Mouse (Mus musculus) stomach, embryonic 14.5 days (tissue): ENCODE measurements around the gene Olfr1404. TPM values are rescaled to one million over a fixed set of nuclear protein-coding genes. Genes with fewer than 3 reads are reported as not detected.

ENCODE experiments used
- ATAC-seq: fragments of 200-750 bp; cut with Nextera tagmentation; 2 replicates; pipeline ENCODE4 v1.8.0; 2017; ENCODE audit warnings: low read depth, moderate TSS enrichment; ENCODE audit not compliant: insufficient number of reproducible peaks, insufficient read depth, low FRiP score
- H3K27ac ChIP-seq: fragments of 300-500 bp; sonication (generic); 2 replicates; pipeline ENCODE4 v1.5.1; 2014; ENCODE audit warnings: mild to moderate bottlenecking, low read length, moderate library complexity, mixed read lengths
- H3K27me3 ChIP-seq: fragments of 300-500 bp; sonication (generic); 2 replicates; pipeline ENCODE4 v1.6.1; 2014; ENCODE audit warnings: low read length, control low read depth, mixed read lengths; ENCODE audit not compliant: control insufficient read depth, insufficient read depth
- H3K36me3 ChIP-seq: fragments of 300-500 bp; sonication (generic); 2 replicates; pipeline ENCODE4 v1.6.1; 2014; ENCODE audit warnings: mild to moderate bottlenecking, control low read depth, low read length, moderate library complexity, mixed read lengths; ENCODE audit not compliant: control insufficient read depth, insufficient read depth
- H3K4me1 ChIP-seq: fragments of 300-500 bp; sonication (generic); 2 replicates; pipeline ENCODE4 v1.6.1; 2014; ENCODE audit warnings: low read length, control low read depth, mixed read lengths; ENCODE audit not compliant: control insufficient read depth, insufficient read depth
- H3K4me2 ChIP-seq: fragments of 300-500 bp; sonication (generic); replicated peaks from 2 replicates; pipeline ENCODE4 v1.6.1; 2014; ENCODE audit warnings: low read depth, low read length, control low read depth
- H3K4me3 ChIP-seq: fragments of 300-500 bp; sonication (generic); 2 replicates; pipeline ENCODE4 v1.5.1; 2014; ENCODE audit warnings: low read depth, low read length, control low read depth
- H3K9ac ChIP-seq: fragments of 300-500 bp; sonication (generic); replicated peaks from 2 replicates; pipeline ENCODE4 v1.6.1; 2014; ENCODE audit warnings: low read depth, mild to moderate bottlenecking, control low read depth, low read length, moderate library complexity, mixed read lengths
- H3K9me3 ChIP-seq: fragments of 300-500 bp; sonication (generic); 2 replicates; pipeline ENCODE4 v1.6.1; 2016; ENCODE audit warnings: low read depth, low read length, control low read depth; ENCODE audit not compliant: control insufficient read depth
- WGBS: fragments of 180-500 bp; shearing (Covaris S2); extraction: QIAGEN DNeasy Blood & Tissue Kit; methylation state at CpG from one replicate; pipeline ENCODE4 v1.1.7; 2014; 5-methylcytosine and 5-hydroxymethylcytosine counted together
- polyA plus RNA-seq: library from polyadenylated mRNA; unstranded; fragments of >200 nt; fragmentation: Nextera tagmentation; extraction: Ambion mirVana; gene quantifications from 2 replicates; pipeline ENCODE4 v1.2.1, GENCODE M21; 2014

Olfr1404 gene
- polyA plus RNA-seq, 1 experiment from 2014 or later: not detected

GRCm38 (mm10) chr1:173249888-173250287 lies 37.7 kb downstream of the Olfr1404 start:
- ATAC-seq: no peak
- H3K4me1 ChIP-seq: no peaks in the 10 kb centered on the region
- 88% methylated on average over 3 of the region's 3 CpGs for WGBS

GRCm38 (mm10) chr1:173265701-173266100 lies 53.5 kb downstream of the Olfr1404 start, which contains the start of gene Olfr418:
Gene Olfr418, plus strand, starts transcription at chr1:173266001.
- no peak within 1 kb of the TSS for H3K4me2 ChIP-seq
- no peak within 1 kb of the TSS for H3K9ac ChIP-seq
- no peak for ATAC-seq
- H3K4me3 ChIP-seq: no peak within 1 kb of the TSS
- H3K27ac ChIP-seq: no peak within 1 kb of the TSS
- H3K27me3 ChIP-seq: no peaks in the 10 kb centered on the region
- H3K36me3 ChIP-seq: no peaks in the 10 kb centered on the region
- no peaks in the 10 kb centered on the region for H3K9me3 ChIP-seq
- no peaks in the 10 kb centered on the region for H3K4me1 ChIP-seq

More at GRCm38 (mm10) chr1:173249888-173250287, 37.7 kb downstream of the Olfr1404 start:
- H3K9me3 ChIP-seq: no peaks in the 10 kb centered on the region
- H3K36me3 ChIP-seq: no peaks in the 10 kb centered on the region
- no peak overlapping the region for H3K4me2 ChIP-seq
- H3K27me3 ChIP-seq: no peaks in the 10 kb centered on the region
- H3K4me3 ChIP-seq: no peak overlapping the region
- no peak overlapping the region for H3K27ac ChIP-seq
- no peak overlapping the region for H3K9ac ChIP-seq

Other genes with a start within 250 kb of the Olfr1404 start
- not detected in 2 replicates for gene Olfr1408, start 75.0 kb upstream of the Olfr1404 start, polyA plus RNA-seq
- gene Olfr1406, start 21.8 kb upstream of the Olfr1404 start, polyA plus RNA-seq: not detected in 2 replicates
- not detected in 2 replicates for gene Olfr218, start 14.6 kb upstream of the Olfr1404 start, polyA plus RNA-seq
- gene Fcer1a, start 14.8 kb downstream of the Olfr1404 start, polyA plus RNA-seq: not detected in 2 replicates
- gene Olfr418, start 53.6 kb downstream of the Olfr1404 start, polyA plus RNA-seq: not detected in 2 replicates
- gene Mptx2, start 65.4 kb downstream of the Olfr1404 start, polyA plus RNA-seq: not detected in 2 replicates
- 1.5 and 1.9 TPM in 2 replicates for gene Ackr1, start 121.4 kb downstream of the Olfr1404 start, polyA plus RNA-seq
- gene Aim2, start 138.5 kb downstream of the Olfr1404 start, polyA plus RNA-seq: 1.3 and 2.2 TPM in 2 replicates
- gene Cadm3, start 155.3 kb downstream of the Olfr1404 start, polyA plus RNA-seq: 8.8 and 10.1 TPM in 2 replicates